Mouse (Mus musculus): ENCODE measurements around the gene Cog4. TPM values are rescaled to one million over a fixed set of nuclear protein-coding genes. Genes with fewer than 3 reads are reported as not detected.

The Cog4 gene
- polyA plus RNA-seq, 1 experiment from 2014 or later, result 76.2 TPM

GRCm38 (mm10) chr8:110811793-110812192 lies 34.6 kb upstream of the Cog4 start:
- Histone ChIP-seq H3K4me2 (replicated peaks) (no peak overlapping the region), H3K9me3 (no peaks in the 10 kb centered on the region), H3K36me3 (peaks cover 84% of the 10 kb centered on the region), H3K27me3 (no peaks in the 10 kb centered on the region), H3K4me1 (replicated peaks) (no peaks in the 10 kb centered on the region), H3K9ac (replicated peaks) (no peak overlapping the region), H3K27ac (no peak overlapping the region), H3K4me3 (replicated peaks) (no peak overlapping the region)
- WGBS, result 94% methylated on average over 7 of the region's 7 CpGs
- ATAC-seq, result no peak

- H3K9ac ChIP-seq (replicated peaks), result no peak overlapping the region
- H3K9me3 ChIP-seq, result no peaks in the 10 kb centered on the region
- H3K4me3 ChIP-seq (replicated peaks), result no peak overlapping the region
- peaks cover 91% of the 10 kb centered on the region for H3K36me3 ChIP-seq
- H3K4me1 ChIP-seq (replicated peaks), result no peaks in the 10 kb centered on the region
- ATAC-seq, result no peak
- no peak overlapping the region for H3K4me2 ChIP-seq (replicated peaks)
- no peak overlapping the region for H3K27ac ChIP-seq
- WGBS, result 96% methylated on average over 7 of the region's 7 CpGs
- no peaks in the 10 kb centered on the region for H3K27me3 ChIP-seq
These were observed 33.9 kb upstream of the Cog4 start for GRCm38 (mm10) chr8:110812349-110813080.

GRCm38 (mm10) chr8:110813081-110813812 lies 33.2 kb upstream of the Cog4 start:
- no peak overlapping the region for H3K27ac ChIP-seq
- H3K9ac ChIP-seq (replicated peaks), result no peak overlapping the region
- no peaks in the 10 kb centered on the region for H3K4me1 ChIP-seq (replicated peaks)
- no peak overlapping the region for H3K4me3 ChIP-seq (replicated peaks)
- 98% methylated on average over 7 of the region's 7 CpGs for WGBS
- no peaks in the 10 kb centered on the region for H3K27me3 ChIP-seq
- ATAC-seq, result no peak
- H3K36me3 ChIP-seq, result peaks cover 99% of the 10 kb centered on the region
- H3K4me2 ChIP-seq (replicated peaks), result no peak overlapping the region
- no peaks in the 10 kb centered on the region for H3K9me3 ChIP-seq

GRCm38 (mm10) chr8:110815308-110815707 lies 31.1 kb upstream of the Cog4 start:
- no peak for ATAC-seq

GRCm38 (mm10) chr8:110816990-110817389 lies 29.4 kb upstream of the Cog4 start:
- Histone ChIP-seq H3K27ac (no peak overlapping the region), H3K9me3 (no peaks in the 10 kb centered on the region), H3K9ac (replicated peaks) (no peak overlapping the region), H3K4me3 (replicated peaks) (no peak overlapping the region), H3K27me3 (no peaks in the 10 kb centered on the region), H3K4me2 (replicated peaks) (no peak overlapping the region), H3K36me3 (peaks cover 98% of the 10 kb centered on the region), H3K4me1 (replicated peaks) (no peaks in the 10 kb centered on the region)
- WGBS, result 98% methylated on average over 1 of the region's 1 CpGs
- no peak for ATAC-seq

More at GRCm38 (mm10) chr8:110815308-110815707, 31.1 kb upstream of the Cog4 start:
- 73% methylated on average over 3 of the region's 3 CpGs for WGBS
- H3K9me3 ChIP-seq, result no peaks in the 10 kb centered on the region
- no peak overlapping the region for H3K4me2 ChIP-seq (replicated peaks)
- H3K27me3 ChIP-seq, result no peaks in the 10 kb centered on the region
- H3K27ac ChIP-seq, result no peak overlapping the region
- no peak overlapping the region for H3K4me3 ChIP-seq (replicated peaks)
- no peak overlapping the region for H3K9ac ChIP-seq (replicated peaks)
- peaks cover 98% of the 10 kb centered on the region for H3K36me3 ChIP-seq
- H3K4me1 ChIP-seq (replicated peaks), result no peaks in the 10 kb centered on the region

- Histone ChIP-seq H3K9ac (replicated peaks) (no peak overlapping the region), H3K4me2 (replicated peaks) (no peak overlapping the region), H3K36me3 (peaks cover 98% of the 10 kb centered on the region), H3K27me3 (no peaks in the 10 kb centered on the region), H3K4me1 (replicated peaks) (no peaks in the 10 kb centered on the region), H3K27ac (no peak overlapping the region), H3K4me3 (replicated peaks) (no peak overlapping the region), H3K9me3 (no peaks in the 10 kb centered on the region)
- no peak for ATAC-seq
- WGBS, result 93% methylated on average over 3 of the region's 3 CpGs
These were observed 27.8 kb upstream of the Cog4 start for GRCm38 (mm10) chr8:110818593-110818992.

- 97% methylated on average over 2 of the region's 2 CpGs for WGBS
- H3K4me1 ChIP-seq (replicated peaks), result no peaks in the 10 kb centered on the region
- no peaks in the 10 kb centered on the region for H3K9me3 ChIP-seq
- no peak overlapping the region for H3K4me3 ChIP-seq (replicated peaks)
- no peak overlapping the region for H3K4me2 ChIP-seq (replicated peaks)
- H3K36me3 ChIP-seq, result peaks cover 98% of the 10 kb centered on the region
- no peak for ATAC-seq
- H3K27me3 ChIP-seq, result no peaks in the 10 kb centered on the region
- no peak overlapping the region for H3K9ac ChIP-seq (replicated peaks)
- no peak overlapping the region for H3K27ac ChIP-seq
These were observed 26.1 kb upstream of the Cog4 start for GRCm38 (mm10) chr8:110820257-110820656.

DNA sequence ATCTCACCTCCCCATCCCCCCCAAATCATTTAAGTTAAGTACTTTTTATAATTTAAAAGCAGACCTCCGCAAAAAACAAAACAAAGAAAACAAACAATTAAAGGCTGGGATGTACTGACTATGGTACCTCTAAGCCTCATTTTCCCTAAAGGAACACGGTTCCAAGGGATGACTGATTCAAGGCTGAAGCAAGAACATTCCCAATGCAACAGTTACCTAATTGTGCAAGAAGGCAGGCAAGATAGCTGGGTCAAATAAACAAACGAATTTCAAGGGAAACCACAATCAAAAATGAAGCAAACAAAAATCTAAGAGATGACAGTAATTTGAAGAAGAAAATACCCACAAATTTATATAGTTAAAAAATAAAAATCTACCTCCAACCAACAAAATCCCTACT lies 24.4 kb upstream of the Cog4 start:
- 89% methylated on average over 3 of the region's 3 CpGs for WGBS
- ATAC-seq, result no peak
- Histone ChIP-seq H3K9ac (replicated peaks) (no peak overlapping the region), H3K36me3 (peaks cover 98% of the 10 kb centered on the region), H3K4me2 (replicated peaks) (no peak overlapping the region), H3K4me1 (replicated peaks) (no peaks in the 10 kb centered on the region), H3K9me3 (no peaks in the 10 kb centered on the region), H3K27me3 (no peaks in the 10 kb centered on the region), H3K4me3 (replicated peaks) (no peak overlapping the region), H3K27ac (no peak overlapping the region)

GRCm38 (mm10) chr8:110824861-110825260 lies 21.5 kb upstream of the Cog4 start:
- no peak overlapping the region for H3K9ac ChIP-seq (replicated peaks)
- no peak overlapping the region for H3K27ac ChIP-seq
- H3K27me3 ChIP-seq, result no peaks in the 10 kb centered on the region
- no peak overlapping the region for H3K4me2 ChIP-seq (replicated peaks)
- no peak for ATAC-seq
- no peaks in the 10 kb centered on the region for H3K9me3 ChIP-seq
- H3K4me3 ChIP-seq (replicated peaks), result no peak overlapping the region
- 93% methylated on average over 1 of the region's 1 CpGs for WGBS
- peaks cover 97% of the 10 kb centered on the region for H3K36me3 ChIP-seq
- H3K4me1 ChIP-seq (replicated peaks), result no peaks in the 10 kb centered on the region

GRCm38 (mm10) chr8:110828511-110828910 lies 17.9 kb upstream of the Cog4 start:
- WGBS, result 91% methylated on average over 3 of the region's 3 CpGs
- Histone ChIP-seq H3K9ac (replicated peaks) (no peak overlapping the region), H3K4me3 (replicated peaks) (no peak overlapping the region), H3K27me3 (no peaks in the 10 kb centered on the region), H3K36me3 (peaks cover 92% of the 10 kb centered on the region), H3K4me1 (replicated peaks) (no peaks in the 10 kb centered on the region), H3K27ac (no peak overlapping the region), H3K9me3 (no peaks in the 10 kb centered on the region), H3K4me2 (replicated peaks) (no peak overlapping the region)
- no peak for ATAC-seq

DNA sequence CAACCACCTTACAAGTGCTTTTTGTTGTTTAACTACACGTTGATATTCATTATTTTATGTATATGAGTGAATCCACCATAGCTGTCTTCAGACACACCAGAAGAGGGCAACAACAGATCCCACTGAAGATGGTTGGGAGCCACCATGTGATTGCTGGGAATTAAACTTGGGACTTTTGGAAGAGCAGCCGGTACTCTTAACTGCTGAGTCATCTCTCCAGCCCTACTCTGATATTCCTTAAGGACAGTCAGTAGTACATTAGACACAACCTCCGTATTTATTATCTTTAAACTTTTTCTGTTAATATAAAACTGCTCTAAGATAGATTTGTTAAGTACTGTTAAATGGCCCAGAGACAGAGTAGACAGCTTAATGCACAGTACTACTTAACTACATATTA lies 14.4 kb upstream of the Cog4 start:
- H3K27me3 ChIP-seq, result no peaks in the 10 kb centered on the region
- 89% methylated on average over 3 of the region's 3 CpGs for WGBS
- H3K4me2 ChIP-seq (replicated peaks), result no peak overlapping the region
- H3K36me3 ChIP-seq, result peaks cover 90% of the 10 kb centered on the region
- no peaks in the 10 kb centered on the region for H3K4me1 ChIP-seq (replicated peaks)
- H3K4me3 ChIP-seq (replicated peaks), result no peak overlapping the region
- no peaks in the 10 kb centered on the region for H3K9me3 ChIP-seq
- H3K27ac ChIP-seq, result no peak overlapping the region
- no peak for ATAC-seq
- no peak overlapping the region for H3K9ac ChIP-seq (replicated peaks)

GRCm38 (mm10) chr8:110842012-110842574 lies 4.3 kb upstream of the Cog4 start:
- Histone ChIP-seq H3K27me3 (no peaks in the 10 kb centered on the region), H3K9me3 (no peaks in the 10 kb centered on the region), H3K36me3 (peaks cover 73% of the 10 kb centered on the region), H3K4me2 (replicated peaks) (no peak overlapping the region), H3K27ac (no peak overlapping the region), H3K4me1 (replicated peaks) (peaks cover 20% of the 10 kb centered on the region), H3K4me3 (replicated peaks) (no peak overlapping the region), H3K9ac (replicated peaks) (no peak overlapping the region)
- 100% methylated on average over 3 of the region's 3 CpGs for WGBS
- no peak for ATAC-seq

All from midbrain, embryonic 13.5 days (tissue).